Mouse (Mus musculus) CH12.LX (cell line): Measurements from ENCODE around the gene Ctdsp1. TPM values are rescaled to one million over a fixed set of nuclear protein-coding genes. Genes with fewer than 3 reads are reported as not detected.
A peak's percentile ranks its signal among the peaks of the same experiment; 100 is the strongest.

Source experiments
- DNase-seq: peaks from one replicate; pipeline ENCODE4 v3.0.0-alpha.2; 2013; ENCODE audit errors: extremely low read depth
- H3K27ac ChIP-seq: 2 replicates; pipeline ENCODE4 v1.5.1; 2012; ENCODE audit warnings: low read depth, mild to moderate bottlenecking, control low read depth, moderate library complexity; ENCODE audit not compliant: insufficient read depth
- H3K27me3 ChIP-seq: replicated peaks from 2 replicates; pipeline ENCODE3; 2012; ENCODE audit warnings: inconsistent platforms
- H3K36me3 ChIP-seq, 2 experiments: replicated peaks in 1 of 2; 2 replicates each; pipeline versions ENCODE3 to v1.6.1; 2012; ENCODE audit warnings: inconsistent platforms in 1 of 2, low read length in 1 of 2, mild to moderate bottlenecking in 1 of 2, mixed read lengths in 1 of 2, moderate library complexity in 1 of 2; ENCODE audit not compliant: control insufficient read depth in 1 of 2, insufficient read depth in 1 of 2
- H3K4me1 ChIP-seq, 2 experiments: 2 replicates each; pipeline ENCODE4 v1.6.1; 2012; ENCODE audit warnings: inconsistent platforms in 1 of 2, moderate library complexity in 1 of 2; ENCODE audit not compliant: insufficient read depth in 2 of 2, control insufficient read depth in 1 of 2
- H3K4me2 ChIP-seq: 2 replicates; pipeline ENCODE4 v1.6.1; 2012; ENCODE audit warnings: low read depth, mild to moderate bottlenecking, control low read depth; ENCODE audit not compliant: poor library complexity, insufficient read depth, severe bottlenecking
- H3K4me3 ChIP-seq, 3 experiments: fragments of 150-350 bp in 1 of 3; sonication (generic) in 1 of 3; replicated peaks in 1 of 3; 2 replicates each; pipeline versions ENCODE3 to v1.5.1; 2011 to 2012; ENCODE audit warnings: low read depth in 2 of 3, low read length in 2 of 3, mild to moderate bottlenecking in 2 of 3, moderate library complexity in 2 of 3, control low read depth in 1 of 3, improper control_type of control experiment in 1 of 3, inconsistent platforms in 1 of 3, mixed read lengths in 1 of 3; ENCODE audit not compliant: poor library complexity in 1 of 3
- H3K79me2 ChIP-seq: replicated peaks from 2 replicates; pipeline ENCODE4 v1.6.1; 2012; ENCODE audit warnings: mild to moderate bottlenecking, moderate library complexity; ENCODE audit not compliant: control insufficient read depth, poor library complexity, insufficient read depth, severe bottlenecking; ENCODE audit errors: extremely low read depth
- H3K9ac ChIP-seq: 2 replicates; pipeline ENCODE4 v1.6.1; 2012; ENCODE audit warnings: low read depth, mild to moderate bottlenecking, control low read depth, moderate library complexity; ENCODE audit not compliant: insufficient read depth
- H3K9me3 ChIP-seq: replicated peaks from 2 replicates; pipeline ENCODE3; 2012; ENCODE audit warnings: low read length, inconsistent platforms, mixed read lengths
- BHLHE40 ChIP-seq: IDR thresholded peaks from 2 replicates; pipeline ENCODE4 v1.6.1; 2011; ENCODE audit warnings: mild to moderate bottlenecking, low read depth, low read length, improper control_type of control experiment
- CHD2 ChIP-seq: IDR thresholded peaks from 2 replicates; pipeline ENCODE4 v1.6.1; 2011; ENCODE audit warnings: low read length, improper control_type of control experiment
- CTCF ChIP-seq, 2 experiments: IDR thresholded peaks in 1 of 2; conservative IDR thresholded peaks in 1 of 2; 2 replicates each; pipeline ENCODE4 v1.5.1; 2011 to 2012; ENCODE audit warnings: low read depth in 2 of 2, low read length in 2 of 2, improper control_type of control experiment in 1 of 2, inconsistent platforms in 1 of 2, mild to moderate bottlenecking in 1 of 2, moderate library complexity in 1 of 2
- E2F4 ChIP-seq: IDR thresholded peaks from 2 replicates; pipeline ENCODE4 v1.6.1; 2011; ENCODE audit warnings: low read depth, low read length, improper control_type of control experiment; ENCODE audit not compliant: insufficient replicate concordance
- ELF1 ChIP-seq: IDR thresholded peaks from 2 replicates; pipeline ENCODE4 v1.6.1; 2014; ENCODE audit warnings: low read depth, mild to moderate bottlenecking, inconsistent platforms, low read length, improper control_type of control experiment
- EP300 ChIP-seq: IDR thresholded peaks from 2 replicates; pipeline ENCODE4 v1.6.1; 2011; ENCODE audit warnings: low read length, improper control_type of control experiment
- ETS1 ChIP-seq: conservative IDR thresholded peaks from 2 replicates; pipeline ENCODE4 v1.6.1; 2012; ENCODE audit warnings: low read depth, mild to moderate bottlenecking, inconsistent platforms, low read length, improper control_type of control experiment, moderate library complexity
- GABPA ChIP-seq: IDR thresholded peaks from 2 replicates; pipeline ENCODE4 v1.6.1; 2012; ENCODE audit warnings: low read depth, low read length, improper control_type of control experiment, inconsistent platforms; ENCODE audit not compliant: insufficient replicate concordance
- HCFC1 ChIP-seq: IDR thresholded peaks from 2 replicates; pipeline ENCODE4 v1.6.1; 2012; ENCODE audit warnings: low read depth, mild to moderate bottlenecking, inconsistent platforms, low read length, improper control_type of control experiment
- IRF4 ChIP-seq: IDR thresholded peaks from 2 replicates; pipeline ENCODE4 v1.6.1; 2014; ENCODE audit warnings: low read depth, mild to moderate bottlenecking, inconsistent platforms, low read length, improper control_type of control experiment
- JUN ChIP-seq: IDR thresholded peaks from 2 replicates; pipeline ENCODE4 v1.6.1; 2011; ENCODE audit warnings: low read depth, mild to moderate bottlenecking, low read length, improper control_type of control experiment, moderate library complexity; ENCODE audit not compliant: insufficient read depth
- KAT2A ChIP-seq: IDR thresholded peaks from 2 replicates; pipeline ENCODE4 v1.6.1; 2012; ENCODE audit warnings: low read length, improper control_type of control experiment, inconsistent platforms; ENCODE audit not compliant: insufficient replicate concordance
- MAFK ChIP-seq: IDR thresholded peaks from 2 replicates; pipeline ENCODE4 v1.6.1; 2011; ENCODE audit warnings: low read length, improper control_type of control experiment; ENCODE audit not compliant: insufficient replicate concordance
- MAX ChIP-seq: IDR thresholded peaks from 2 replicates; pipeline ENCODE4 v1.6.1; 2011; ENCODE audit warnings: low read length, improper control_type of control experiment
- MAZ ChIP-seq: IDR thresholded peaks from 2 replicates; pipeline ENCODE4 v1.6.1; 2012; ENCODE audit warnings: low read depth, mild to moderate bottlenecking, inconsistent platforms, low read length, improper control_type of control experiment, moderate library complexity
- MEF2A ChIP-seq: IDR thresholded peaks from 2 replicates; pipeline ENCODE4 v1.6.1; 2014; ENCODE audit warnings: low read depth, mild to moderate bottlenecking, inconsistent platforms, low read length, improper control_type of control experiment, borderline replicate concordance
- MXI1 ChIP-seq: IDR thresholded peaks from 2 replicates; pipeline ENCODE4 v1.6.1; 2011; ENCODE audit warnings: mild to moderate bottlenecking, low read depth, low read length, improper control_type of control experiment
- MYC ChIP-seq: IDR thresholded peaks from 2 replicates; pipeline ENCODE4 v1.6.1; 2011; ENCODE audit warnings: low read depth, mild to moderate bottlenecking, improper control_type of control experiment, low read length
- NELFE ChIP-seq: IDR thresholded peaks from 2 replicates; pipeline ENCODE4 v1.6.1; 2011; ENCODE audit warnings: low read depth, low read length, improper control_type of control experiment
- NRF1 ChIP-seq: IDR thresholded peaks from 2 replicates; pipeline ENCODE4 v1.6.1; 2014; ENCODE audit warnings: low read depth, mild to moderate bottlenecking, inconsistent platforms, low read length, improper control_type of control experiment, moderate library complexity
- PAX5 ChIP-seq: IDR thresholded peaks from 2 replicates; pipeline ENCODE4 v1.6.1; 2012; ENCODE audit warnings: low read length, inconsistent platforms, mixed read lengths
- POLR2A ChIP-seq: IDR thresholded peaks from 2 replicates; pipeline ENCODE4 v1.6.1; 2011; ENCODE audit warnings: low read depth, mild to moderate bottlenecking, improper control_type of control experiment, low read length
- POLR2AphosphoS2 ChIP-seq: IDR thresholded peaks from 2 replicates; pipeline ENCODE4 v1.6.1; 2011; ENCODE audit warnings: low read depth, low read length, improper control_type of control experiment
- RAD21 ChIP-seq: IDR thresholded peaks from 2 replicates; pipeline ENCODE4 v1.6.1; 2011; ENCODE audit warnings: low read depth, mild to moderate bottlenecking, low read length, improper control_type of control experiment, moderate library complexity
- RCOR1 ChIP-seq: conservative IDR thresholded peaks from 2 replicates; pipeline ENCODE4 v1.6.1; 2012; ENCODE audit warnings: low read depth, mild to moderate bottlenecking, inconsistent platforms, low read length, improper control_type of control experiment
- SIN3A ChIP-seq: IDR thresholded peaks from 2 replicates; pipeline ENCODE4 v1.6.1; 2012; ENCODE audit warnings: low read length, improper control_type of control experiment, inconsistent platforms
- SMC3 ChIP-seq: IDR thresholded peaks from 2 replicates; pipeline ENCODE4 v1.6.1; 2011; ENCODE audit warnings: low read depth, low read length, improper control_type of control experiment
- TBP ChIP-seq: conservative IDR thresholded peaks from 2 replicates; pipeline ENCODE4 v1.6.1; 2011; ENCODE audit warnings: low read depth, low read length, improper control_type of control experiment
- TCF12 ChIP-seq: IDR thresholded peaks from 2 replicates; pipeline ENCODE4 v1.6.1; 2014; ENCODE audit warnings: low read depth, mild to moderate bottlenecking, inconsistent platforms, low read length, improper control_type of control experiment
- UBTF ChIP-seq: IDR thresholded peaks from 2 replicates; pipeline ENCODE4 v1.6.1; 2012; ENCODE audit warnings: low read depth, mild to moderate bottlenecking, inconsistent platforms, low read length, improper control_type of control experiment, moderate library complexity
- USF1 ChIP-seq: IDR thresholded peaks from 2 replicates; pipeline ENCODE4 v1.6.1; 2014; ENCODE audit warnings: low read depth, mild to moderate bottlenecking, inconsistent platforms, low read length, improper control_type of control experiment
- ZKSCAN1 ChIP-seq: IDR thresholded peaks from 2 replicates; pipeline ENCODE4 v1.6.1; 2012; ENCODE audit warnings: low read depth, inconsistent platforms, low read length, improper control_type of control experiment, borderline replicate concordance
- ZMIZ1 ChIP-seq: IDR thresholded peaks from 2 replicates; pipeline ENCODE4 v1.6.1; 2012; ENCODE audit warnings: low read depth, mild to moderate bottlenecking, inconsistent platforms, low read length, improper control_type of control experiment
- ZNF384 ChIP-seq: IDR thresholded peaks from 2 replicates; pipeline ENCODE4 v1.6.1; 2012; ENCODE audit warnings: low read depth, low read length, improper control_type of control experiment, inconsistent platforms
- dilution Hi-C: fragments of 300-500 bp; cut with MboI; formaldehyde crosslinking; loops from 2 replicates; pipeline ENCODE4 v1.14.3; 2020; ENCODE audit warnings: low sequenced_read_pairs; ENCODE audit not compliant: extremely low pct_unique_long_range_greater_than_20kb, extremely low pct_ligation_motif_present
- in situ Hi-C: fragments of 300-500 bp; cut with MboI; formaldehyde crosslinking; loops from 3 replicates; pipeline ENCODE4 v1.14.3; 2019; ENCODE audit warnings: low sequenced_read_pairs, low pct_ligation_motif_present, low pct_unique_long_range_greater_than_20kb, mixed read lengths
- polyA plus RNA-seq: library from polyadenylated mRNA; unstranded; fragments of >175 nt; gene quantifications from 2 replicates; pipeline ENCODE4 v1.2.1, GENCODE M21; 2012; ENCODE audit warnings: low read depth; ENCODE audit not compliant: insufficient read length
- total RNA-seq, 2 experiments: library from RNA; depleted of rRNA; stranded (reverse); fragments of 300-350 nt in 1 of 2; fragments of >200 nt in 1 of 2; gene quantifications; 2 replicates each; pipeline ENCODE4 v1.2.3; 2012 to 2014

The Ctdsp1 gene
- total and polyA plus RNA-seq, 3 experiments = 14.4 to 65.8 (median 23.4) TPM

- no peak for TF ChIP-seq MAZ
- TF ChIP-seq IRF4 = peak; percentile 71
- no peak for TF ChIP-seq E2F4
- TF ChIP-seq ELF1 = peak; percentile 44; the same call in 1 of the 2 replicates
- TF ChIP-seq JUN = no peak
- peak; percentile 64; the same call in 1 of the 2 replicates for TF ChIP-seq MYC
- no peak for TF ChIP-seq GABPA
- peak; percentile 23; the same call in 1 of the 2 replicates for TF ChIP-seq TCF12
- no peak; the same call in 1 of the 2 replicates for TF ChIP-seq RAD21
Measured at GRCm38 (mm10) chr1:74435563-74435962, 44.3 kb downstream of the Ctdsp1 start (continued).

- peaks cover 23 to 61% of the 10 kb centered on the region in 2 experiments for H3K36me3 ChIP-seq
- in situ Hi-C loops = no loop called here
- no peak for TF ChIP-seq ELF1
- peak; percentile 47; the same call in 1 of the 2 replicates for TF ChIP-seq SIN3A
- no peak for TF ChIP-seq TCF12
- no peak for TF ChIP-seq KAT2A
- TF ChIP-seq POLR2AphosphoS2 = no peak
- peak; percentile 95 for TF ChIP-seq USF1
- TF ChIP-seq CHD2 = no peak
- no peak for TF ChIP-seq ZNF384
- TF ChIP-seq CTCF (conservative IDR thresholded peaks at IDR 0.05 in 1 of 2, IDR thresholded peaks at IDR 0.05 in 1 of 2; ENCODE audit: low read depth in 2 of 2, low read length in 2 of 2) = no peak
- TF ChIP-seq ETS1 = peak; percentile 44; the same call in 1 of the 2 replicates
- TF ChIP-seq MYC = peak; percentile 65; the same call in 1 of the 2 replicates
- no peak for TF ChIP-seq NELFE
- no peak for TF ChIP-seq GABPA
- TF ChIP-seq MAFK = no peak
- no peak for TF ChIP-seq MAZ
- no peak for TF ChIP-seq ZMIZ1
- TF ChIP-seq TBP = no peak
- TF ChIP-seq EP300 = peak; percentile 54; the same call in 1 of the 2 replicates
- no peak for TF ChIP-seq MEF2A
- TF ChIP-seq BHLHE40 = peak; percentile 91
- peak; percentile 79 for TF ChIP-seq JUN
- no peak for TF ChIP-seq POLR2A
- no peak for TF ChIP-seq HCFC1
- TF ChIP-seq UBTF = no peak
- TF ChIP-seq SMC3 = no peak
- no peak for TF ChIP-seq E2F4
- TF ChIP-seq MAX = peak; percentile 98
- TF ChIP-seq NRF1 = no peak
- no peak for TF ChIP-seq RCOR1
- no peak; the same call in 1 of the 2 replicates for TF ChIP-seq RAD21
- no peak for TF ChIP-seq PAX5
- TF ChIP-seq MXI1 = peak; percentile 43; the same call in 1 of the 2 replicates
- TF ChIP-seq ZKSCAN1 = no peak
Measured at GRCm38 (mm10) chr1:74437702-74438427, 46.6 kb downstream of the Ctdsp1 start.

More at GRCm38 (mm10) chr1:74437702-74438427, 46.6 kb downstream of the Ctdsp1 start:
- DNase-seq = peak; percentile 89
- Histone ChIP-seq H3K4me1 (peaks cover 8 to 53% of the 10 kb centered on the region in 2 experiments), H3K9me3 (no peaks in the 10 kb centered on the region), H3K27me3 (no peaks in the 10 kb centered on the region), H3K4me3 (no peak overlapping the region), H3K9ac (peak overlapping the region; percentile 3), H3K79me2 (no peaks in the 10 kb centered on the region), H3K27ac (peak overlapping the region; percentile 65), H3K4me2 (0 out of 2 replicates have a peak overlapping the region, but pooled peaks have one; percentile 22)
- dilution Hi-C loops = no loop called here
